Mouse (Mus musculus) kidney, adult 9 months (tissue): ENCODE measurements around the gene Mis12.

Experiments
- DNase-seq: peaks from one replicate; pipeline ENCODE4 v3.0.0; 2022

Mis12 gene

GRCm38 (mm10) chr11:71018416-71019200 is 803 bp upstream of the Mis12 start:
- DNase-seq, result no peak

- no peak for DNase-seq
Observed at GRCm38 (mm10) chr11:71028280-71028679, 8.9 kb downstream of the Mis12 start.

GRCm38 (mm10) chr11:71029403-71030118 is 10.2 kb downstream of the Mis12 start:
- DNase-seq, result no peak

DNA sequence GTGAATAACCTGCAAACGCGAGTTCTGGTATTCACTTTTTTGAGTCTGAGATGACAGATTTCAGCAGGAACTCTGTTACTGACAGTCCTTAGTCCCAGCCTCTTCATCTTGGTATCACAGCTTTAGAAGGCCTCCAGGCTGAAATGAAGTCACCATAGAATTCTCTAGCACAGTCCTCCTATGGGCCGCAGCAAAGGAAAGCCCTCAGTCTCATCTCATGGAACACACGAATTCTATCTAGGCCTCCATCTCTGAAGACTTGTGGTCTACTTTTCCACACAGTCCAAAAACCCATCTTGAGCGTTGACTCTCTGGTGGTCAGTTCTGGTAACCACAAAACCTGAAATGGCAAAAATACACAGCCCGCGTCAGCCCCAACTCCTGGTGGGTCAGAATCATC is 12.7 kb downstream of the Mis12 start:
- no peak for DNase-seq

GRCm38 (mm10) chr11:71032491-71033162 is 13.2 kb downstream of the Mis12 start:
- DNase-seq, result no peak

GRCm38 (mm10) chr11:71033163-71033761 is 13.9 kb downstream of the Mis12 start, which contains the start of gene 6330403K07Rik:
Gene 6330403K07Rik, minus strand, starts transcription at chr11:71033513.
- DNase-seq, result no peak

DNA sequence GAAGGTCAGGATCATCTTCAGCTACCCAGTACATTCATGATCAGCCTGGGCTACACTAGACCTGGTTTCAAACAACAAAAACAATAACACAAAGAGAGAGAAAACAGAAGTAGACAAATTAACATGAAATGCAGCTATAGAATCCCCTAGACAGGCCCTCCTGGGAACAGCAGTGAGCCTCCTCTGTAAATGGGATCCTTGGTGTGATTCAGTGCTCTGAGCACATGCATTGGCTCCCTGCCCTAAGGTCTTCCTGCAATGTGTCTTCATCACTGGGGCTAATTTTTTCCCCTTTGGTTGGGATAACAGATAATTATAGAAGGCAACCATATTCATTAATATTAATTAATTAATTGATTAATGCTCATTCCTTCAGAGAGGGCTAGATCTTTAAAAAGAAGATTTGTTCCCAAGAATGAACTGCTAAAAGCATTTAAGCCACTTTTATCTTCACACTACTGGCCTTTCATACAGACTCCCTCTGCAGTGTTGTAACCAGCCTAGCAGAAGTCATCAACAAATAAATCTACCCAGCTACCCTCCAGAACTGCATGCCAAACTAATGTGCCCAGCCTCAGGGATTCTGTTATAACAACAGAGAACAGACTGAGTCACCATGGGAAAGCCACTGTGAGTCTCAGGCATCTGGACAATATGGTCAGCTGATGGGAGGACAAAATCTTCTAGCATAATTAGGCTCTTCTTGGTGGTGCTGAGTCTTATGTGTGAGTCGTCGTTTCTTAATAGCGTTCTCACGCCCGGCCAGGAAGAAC is 20.3 kb downstream of the Mis12 start:
- DNase-seq, result no peak

GRCm38 (mm10) chr11:71052554-71052953 is 33.1 kb downstream of the Mis12 start:
- DNase-seq, result peak; percentile 10

DNA sequence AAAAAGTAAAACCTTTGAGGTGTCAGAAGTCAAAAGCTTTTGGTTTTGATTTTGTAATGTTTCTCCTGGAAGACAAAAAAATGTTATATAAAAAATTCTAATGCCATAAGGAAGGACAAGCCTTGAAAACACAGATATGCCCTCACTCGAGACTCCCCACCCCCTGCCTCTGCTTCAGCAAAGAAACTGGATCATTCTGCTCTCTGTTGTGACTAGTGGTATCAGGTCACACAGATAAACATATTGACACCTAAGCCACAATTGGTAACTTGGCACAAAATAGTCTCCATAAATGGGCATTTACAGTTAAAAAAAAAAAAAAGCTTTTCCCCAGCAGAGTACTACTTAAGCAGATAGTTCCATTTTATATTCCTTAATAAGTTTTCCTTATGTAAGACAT is 56.9 kb downstream of the Mis12 start:
- no peak for DNase-seq
